Mouse (Mus musculus) lung, postnatal 0 days (tissue): ENCODE measurements at regions not wholly inside any gene's neighbourhood (a gene's known extent, or its start where the extent isn't known, plus 50 kb on each side); places are given as distances from the start of the nearest gene placed in this dataset.

ENCODE experiments used
- CTCF ChIP-seq: IDR thresholded peaks from 2 replicates; pipeline ENCODE4 v1.5.1; 2016; ENCODE audit warnings: antibody characterized with exemption, mild to moderate bottlenecking
- EP300 ChIP-seq: IDR thresholded peaks from 2 replicates; pipeline ENCODE4 v1.6.1; 2016; ENCODE audit warnings: antibody characterized with exemption, mild to moderate bottlenecking, control low read depth

DNA sequence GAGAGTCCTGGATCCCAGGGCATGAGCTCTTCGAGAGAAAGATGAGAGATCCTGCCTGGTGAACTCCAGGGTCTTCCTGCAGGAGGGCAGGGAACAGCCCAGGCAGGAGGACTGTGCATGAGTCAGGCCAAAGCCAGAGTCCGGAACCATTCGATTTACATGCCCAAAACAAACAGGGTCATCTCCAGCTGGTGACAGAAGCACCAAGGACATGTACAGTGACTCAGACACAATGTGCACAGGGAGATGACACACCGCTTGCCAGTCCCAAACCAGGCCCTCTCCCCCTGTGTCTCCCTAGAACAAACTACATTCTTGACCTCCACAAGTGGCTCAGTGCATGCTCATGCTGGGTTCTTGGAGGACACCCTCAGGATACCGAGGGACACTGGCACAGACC, 199.3 kb upstream of the Igsf21 start:
- no peak for TF ChIP-seq EP300
- no peak for TF ChIP-seq CTCF
